Mouse (Mus musculus): Measurements from ENCODE around the gene Cxcl16. TPM values are rescaled to one million over a fixed set of nuclear protein-coding genes. Genes with fewer than 3 reads are reported as not detected.

Cxcl16 gene
- polyA plus RNA-seq, 1 experiment, result 3.9 TPM

DNA sequence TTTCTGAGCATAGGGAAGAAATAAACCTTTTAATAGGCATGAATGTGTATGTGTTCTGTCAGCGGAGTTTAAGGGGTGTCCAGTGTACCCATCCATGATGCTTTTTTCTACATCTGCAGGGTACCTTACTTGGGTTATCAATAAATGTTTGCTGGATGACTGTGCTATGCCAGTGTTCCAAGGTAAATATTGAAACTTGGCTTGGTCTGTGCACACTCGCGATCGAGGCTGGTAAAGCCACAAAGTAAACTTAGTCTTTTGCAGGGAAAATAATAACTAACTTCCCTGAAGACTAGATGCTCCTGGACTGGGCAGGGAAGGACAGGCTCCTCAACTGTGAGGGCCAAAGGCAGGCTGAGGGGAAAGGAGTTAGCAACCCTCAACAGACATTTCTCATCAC lies 19.1 kb downstream of the Cxcl16 start:
- Histone ChIP-seq H3K27me3 (ENCODE audit: control insufficient read depth, insufficient read depth, low read length) (no peaks in the 10 kb centered on the region), H3K27ac (ENCODE audit: control insufficient read depth, insufficient read depth, low read depth, low read length) (no peak overlapping the region), H3K4me1 (ENCODE audit: control insufficient read depth, insufficient read depth, low read length) (no peaks in the 10 kb centered on the region; the same call in 1 of the 2 replicates), H3K36me3 (ENCODE audit: control insufficient read depth, insufficient read depth, low read length) (no peaks in the 10 kb centered on the region), H3K4me3 (ENCODE audit: control insufficient read depth, low read depth, low read length) (no peak overlapping the region)
- TF ChIP-seq POLR2A (IDR thresholded peaks at IDR 0.05; ENCODE audit: control insufficient read depth, low read depth, low read length) (no peak), CTCF (IDR thresholded peaks at IDR 0.05; ENCODE audit: control insufficient read depth, insufficient read depth, insufficient replicate concordance, low read depth, low read length) (no peak)

GRCm38 (mm10) chr11:70438728-70439374 lies 20.9 kb downstream of the Cxcl16 start:
- Histone ChIP-seq H3K27ac (ENCODE audit: control insufficient read depth, insufficient read depth, low read depth, low read length) (no peak overlapping the region), H3K36me3 (ENCODE audit: control insufficient read depth, insufficient read depth, low read length) (no peaks in the 10 kb centered on the region), H3K27me3 (ENCODE audit: control insufficient read depth, insufficient read depth, low read length) (no peaks in the 10 kb centered on the region), H3K4me3 (ENCODE audit: control insufficient read depth, low read depth, low read length) (no peak overlapping the region), H3K4me1 (ENCODE audit: control insufficient read depth, insufficient read depth, low read length) (no peaks in the 10 kb centered on the region; the same call in 1 of the 2 replicates)
- TF ChIP-seq CTCF (IDR thresholded peaks at IDR 0.05; ENCODE audit: control insufficient read depth, insufficient read depth, insufficient replicate concordance, low read depth, low read length) (no peak), POLR2A (IDR thresholded peaks at IDR 0.05; ENCODE audit: control insufficient read depth, low read depth, low read length) (no peak)

DNA sequence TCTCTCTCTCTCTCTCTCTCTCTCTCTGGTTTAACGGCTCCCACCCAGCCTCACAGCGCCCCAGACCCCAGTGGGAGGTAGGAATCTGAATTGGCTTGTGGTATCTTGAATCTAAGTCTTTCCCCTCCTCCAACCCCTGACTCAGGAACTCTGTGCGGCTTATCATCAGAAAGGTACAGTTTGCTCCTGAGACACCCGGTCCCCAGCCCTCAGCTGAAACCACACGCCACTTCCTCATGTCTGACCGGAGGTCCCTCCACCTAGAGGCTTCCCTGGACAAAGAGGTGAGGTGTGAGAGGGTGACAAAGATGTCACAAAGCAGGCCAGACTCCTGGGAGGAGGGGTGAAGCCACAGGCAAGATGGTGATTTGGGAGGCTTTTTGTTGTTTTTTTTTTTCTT lies 22.4 kb downstream of the Cxcl16 start:
- peaks cover 4% of the 10 kb centered on the region for H3K4me1 ChIP-seq (ENCODE audit: control insufficient read depth, insufficient read depth, low read length)
- no peaks in the 10 kb centered on the region for H3K27me3 ChIP-seq (ENCODE audit: control insufficient read depth, insufficient read depth, low read length)
- H3K4me3 ChIP-seq (ENCODE audit: control insufficient read depth, low read depth, low read length), result no peak overlapping the region
- H3K27ac ChIP-seq (ENCODE audit: control insufficient read depth, insufficient read depth, low read depth, low read length), result no peak overlapping the region
- no peaks in the 10 kb centered on the region for H3K36me3 ChIP-seq (ENCODE audit: control insufficient read depth, insufficient read depth, low read length)
- no peak for TF ChIP-seq POLR2A (IDR thresholded peaks at IDR 0.05; ENCODE audit: control insufficient read depth, low read depth, low read length)
- no peak for TF ChIP-seq CTCF (IDR thresholded peaks at IDR 0.05; ENCODE audit: control insufficient read depth, insufficient read depth, insufficient replicate concordance, low read depth, low read length)

GRCm38 (mm10) chr11:70435476-70435875 lies 24.3 kb downstream of the Cxcl16 start:
- TF ChIP-seq POLR2A (IDR thresholded peaks at IDR 0.05; ENCODE audit: control insufficient read depth, low read depth, low read length) (no peak), CTCF (IDR thresholded peaks at IDR 0.05; ENCODE audit: control insufficient read depth, insufficient read depth, insufficient replicate concordance, low read depth, low read length) (no peak)
- Histone ChIP-seq H3K4me1 (ENCODE audit: control insufficient read depth, insufficient read depth, low read length) (peaks cover 11% of the 10 kb centered on the region), H3K36me3 (ENCODE audit: control insufficient read depth, insufficient read depth, low read length) (no peaks in the 10 kb centered on the region), H3K27ac (ENCODE audit: control insufficient read depth, insufficient read depth, low read depth, low read length) (no peak overlapping the region), H3K4me3 (ENCODE audit: control insufficient read depth, low read depth, low read length) (no peak overlapping the region), H3K27me3 (ENCODE audit: control insufficient read depth, insufficient read depth, low read length) (no peaks in the 10 kb centered on the region)

- H3K4me1 ChIP-seq (ENCODE audit: control insufficient read depth, insufficient read depth, low read length), result peaks cover 11% of the 10 kb centered on the region
- H3K27ac ChIP-seq (ENCODE audit: control insufficient read depth, insufficient read depth, low read depth, low read length), result no peak overlapping the region
- TF ChIP-seq CTCF (IDR thresholded peaks at IDR 0.05; ENCODE audit: control insufficient read depth, insufficient read depth, insufficient replicate concordance, low read depth, low read length) (no peak), POLR2A (IDR thresholded peaks at IDR 0.05; ENCODE audit: control insufficient read depth, low read depth, low read length) (no peak)
- no peaks in the 10 kb centered on the region for H3K27me3 ChIP-seq (ENCODE audit: control insufficient read depth, insufficient read depth, low read length)
- H3K4me3 ChIP-seq (ENCODE audit: control insufficient read depth, low read depth, low read length), result no peak overlapping the region
- no peaks in the 10 kb centered on the region for H3K36me3 ChIP-seq (ENCODE audit: control insufficient read depth, insufficient read depth, low read length)
Observed at GRCm38 (mm10) chr11:70433951-70434350, 25.8 kb downstream of the Cxcl16 start.

GRCm38 (mm10) chr11:70433569-70433943 lies 26.2 kb downstream of the Cxcl16 start:
- no peaks in the 10 kb centered on the region for H3K27me3 ChIP-seq (ENCODE audit: control insufficient read depth, insufficient read depth, low read length)
- H3K36me3 ChIP-seq (ENCODE audit: control insufficient read depth, insufficient read depth, low read length), result no peaks in the 10 kb centered on the region
- H3K4me1 ChIP-seq (ENCODE audit: control insufficient read depth, insufficient read depth, low read length), result peaks cover 11% of the 10 kb centered on the region
- H3K4me3 ChIP-seq (ENCODE audit: control insufficient read depth, low read depth, low read length), result no peak overlapping the region
- H3K27ac ChIP-seq (ENCODE audit: control insufficient read depth, insufficient read depth, low read depth, low read length), result no peak overlapping the region
- TF ChIP-seq CTCF (IDR thresholded peaks at IDR 0.05; ENCODE audit: control insufficient read depth, insufficient read depth, insufficient replicate concordance, low read depth, low read length), result no peak
- TF ChIP-seq POLR2A (IDR thresholded peaks at IDR 0.05; ENCODE audit: control insufficient read depth, low read depth, low read length), result no peak

DNA sequence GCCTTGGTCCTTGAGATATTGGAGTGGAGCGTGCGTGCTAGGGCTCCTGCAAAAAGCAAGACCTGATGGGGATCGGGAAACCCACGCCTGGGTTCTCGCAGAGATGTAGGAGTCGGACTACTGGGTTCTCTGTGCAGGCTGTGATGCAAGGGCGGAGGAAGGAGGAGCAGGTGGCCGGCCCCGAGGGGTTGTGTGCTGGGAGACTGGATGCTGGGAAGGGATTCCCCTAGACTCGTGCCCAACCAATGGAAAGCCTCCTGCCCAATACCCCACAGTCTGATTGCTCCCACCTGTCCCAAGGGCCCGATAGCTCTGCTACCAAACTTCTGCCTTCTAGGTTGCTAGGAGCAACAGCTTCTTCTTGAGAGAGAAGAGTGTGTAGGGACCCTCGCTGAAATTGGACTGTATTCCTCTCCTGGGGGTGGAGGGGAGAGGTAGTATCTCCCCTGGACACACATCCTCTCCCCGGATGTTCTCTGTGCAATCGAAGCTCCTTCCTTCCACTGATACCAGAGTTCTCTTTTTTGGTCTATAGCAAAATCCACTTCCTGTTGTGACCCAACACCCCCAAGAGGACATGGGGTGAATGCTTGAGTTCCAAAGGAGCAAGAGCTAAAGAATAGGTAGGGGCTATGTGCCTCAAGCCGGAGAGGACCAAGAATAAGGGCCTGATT lies 26.8 kb downstream of the Cxcl16 start:
- Histone ChIP-seq H3K4me1 (ENCODE audit: control insufficient read depth, insufficient read depth, low read length) (peaks cover 11% of the 10 kb centered on the region), H3K36me3 (ENCODE audit: control insufficient read depth, insufficient read depth, low read length) (no peaks in the 10 kb centered on the region), H3K4me3 (ENCODE audit: control insufficient read depth, low read depth, low read length) (peak overlapping the region; percentile 80), H3K27me3 (ENCODE audit: control insufficient read depth, insufficient read depth, low read length) (no peaks in the 10 kb centered on the region), H3K27ac (ENCODE audit: control insufficient read depth, insufficient read depth, low read depth, low read length) (no peak overlapping the region)
- TF ChIP-seq CTCF (IDR thresholded peaks at IDR 0.05; ENCODE audit: control insufficient read depth, insufficient read depth, insufficient replicate concordance, low read depth, low read length) (no peak), POLR2A (IDR thresholded peaks at IDR 0.05; ENCODE audit: control insufficient read depth, low read depth, low read length) (no peak)

Data from testis, adult 2 months (tissue).